ENCODE assay signal across 30 mouse cellular contexts in genomic region chr13:86555596-86555995, GRCm38 (mm10).
"Had no signal": no experiment of that assay in that cellular context is flagged by ENCODE, and none has a peak within 500 bp of the region (broad histone marks: within the 10 kb centered on the region; RNA-seq: fewer than 3 reads in every experiment).

No protein-coding gene starts in this region.

- H3K9ac ChIP-seq: heart, embryonic 12.5 days; heart, embryonic 13.5 days; heart, embryonic 15.5 days; hindbrain, embryonic 12.5 days; hindbrain, embryonic 13.5 days; hindbrain, embryonic 14.5 days; hindbrain, embryonic 15.5 days; intestine, embryonic 15.5 days; kidney, embryonic 15.5 days had no signal

- H3K27me3 ChIP-seq: heart, embryonic 12.5 days; heart, embryonic 13.5 days; heart, embryonic 15.5 days; hindbrain, embryonic 12.5 days; hindbrain, embryonic 13.5 days; hindbrain, embryonic 15.5 days; intestine, embryonic 15.5 days; kidney, embryonic 15.5 days had no signal

- H3K36me3 ChIP-seq: heart, embryonic 10.5 days; heart, embryonic 12.5 days; heart, embryonic 13.5 days; heart, embryonic 15.5 days; hindbrain, embryonic 12.5 days; hindbrain, embryonic 13.5 days; hindbrain, embryonic 15.5 days; intestine, embryonic 15.5 days; kidney, embryonic 15.5 days had no signal

- H3K4me3 ChIP-seq: heart, embryonic 10.5 days; heart, embryonic 12.5 days; heart, embryonic 13.5 days; heart, embryonic 15.5 days; hindbrain, embryonic 12.5 days; hindbrain, embryonic 13.5 days; hindbrain, embryonic 15.5 days; intestine, embryonic 15.5 days; kidney, embryonic 15.5 days; layer of hippocampus, adult 2 months; left cerebral cortex, adult 2 months had no signal

- H3K27ac ChIP-seq: heart, embryonic 10.5 days; heart, embryonic 13.5 days; heart, embryonic 15.5 days; hindbrain, embryonic 12.5 days; hindbrain, embryonic 13.5 days; hindbrain, embryonic 14.5 days; hindbrain, embryonic 15.5 days; hindbrain, postnatal 0 days; intestine, embryonic 15.5 days; kidney, embryonic 15.5 days; kidney, postnatal 0 days; layer of hippocampus, adult 2 months; left cerebral cortex, adult 2 months had no signal

- H3K9me3 ChIP-seq: heart, embryonic 10.5 days; heart, embryonic 12.5 days; heart, embryonic 13.5 days; heart, embryonic 15.5 days; hindbrain, embryonic 12.5 days; hindbrain, embryonic 13.5 days; hindbrain, embryonic 15.5 days; intestine, embryonic 15.5 days; kidney, embryonic 15.5 days had no signal

- DNase-seq: heart, postnatal 10 days; heart, postnatal 14 days; heart, postnatal 36 days; heart, postnatal 4 days; kidney, adult 11 months; kidney, adult 18-20 months; kidney, adult 2 months; kidney, adult 8-10 months; kidney, adult 9 months; kidney, postnatal 10 days; kidney, postnatal 14 days; kidney, postnatal 25 days; kidney, postnatal 36 days; kidney, postnatal 4 days; layer of hippocampus, adult 9-11 months; layer of hippocampus, postnatal 36 days had no signal

- H3K4me1 ChIP-seq: heart, embryonic 10.5 days; heart, embryonic 12.5 days; heart, embryonic 13.5 days; heart, embryonic 15.5 days; hindbrain, embryonic 12.5 days; hindbrain, embryonic 13.5 days; hindbrain, embryonic 15.5 days; intestine, embryonic 15.5 days; kidney, embryonic 15.5 days had no signal
